Mouse (Mus musculus) brain, embryonic 14.5 days (tissue): ENCODE measurements around the gene Msh3.

Experiments used
- CTCF ChIP-seq: fragments of 200-500 bp; IDR thresholded peaks from 2 replicates; pipeline ENCODE4 v1.5.1; 2012; ENCODE audit warnings: inconsistent platforms, mild to moderate bottlenecking, moderate library complexity, borderline replicate concordance; ENCODE audit not compliant: insufficient read depth, insufficient read length; ENCODE audit errors: extremely low read depth
- POLR2A ChIP-seq: fragments of 200-500 bp; IDR thresholded peaks from 2 replicates; pipeline ENCODE4 v1.6.1; 2012; ENCODE audit warnings: mild to moderate bottlenecking, inconsistent platforms, borderline replicate concordance; ENCODE audit not compliant: poor library complexity, insufficient read depth, insufficient read length, severe bottlenecking; ENCODE audit errors: extremely low read depth

DNA sequence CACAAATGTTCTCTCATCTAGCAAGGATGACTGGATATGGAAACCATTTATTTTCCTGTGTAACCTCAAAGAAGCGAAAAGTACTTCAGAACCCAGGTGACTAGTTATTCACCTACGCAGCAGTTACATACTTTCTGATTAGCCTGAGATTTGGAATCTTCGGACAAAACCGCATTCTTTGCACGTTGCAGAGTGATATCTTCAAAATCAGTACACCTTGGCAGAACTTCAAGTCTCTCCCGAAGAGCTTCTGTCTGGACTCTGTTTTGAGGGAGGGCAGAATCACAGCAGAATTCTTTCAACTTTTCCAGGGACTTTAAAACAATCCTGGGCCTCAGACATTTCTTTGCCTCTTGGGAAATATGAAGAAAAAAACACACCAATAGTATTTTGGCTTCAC is 3.7 kb downstream of the Msh3 start:
- TF ChIP-seq CTCF: no peak
- no peak for TF ChIP-seq POLR2A
